Mouse (Mus musculus) heart, postnatal 14 days (tissue): ENCODE data around the gene Esp18. TPM values are rescaled to one million over a fixed set of nuclear protein-coding genes. Genes with fewer than 3 reads are reported as not detected.

Experiments
- DNase-seq, 2 experiments: peaks; one replicate each; pipeline ENCODE4 v3.0.0; 2021 to 2022
- intact Hi-C: fragments of 180-260 bp; cut with DNase I; formaldehyde crosslinking; loops from one replicate; pipeline ENCODE4 v1.15.1; 2025
- long read RNA-seq, 2 experiments: library from polyadenylated mRNA; stranded (forward); transcript quantifications; one replicate each; pipeline ENCODE4 v2.0.0; 2021
- microRNA-seq, 2 experiments: library from miRNA; unstranded; fragments of <30 nt; microRNA quantifications; one replicate each; pipeline ENCODE4 v1.2.0; 2021 to 2022
- total RNA-seq, 2 experiments: library from RNA; stranded (reverse); gene quantifications; 2 replicates each; pipeline ENCODE4 v1.2.3; 2021

Gene Esp18
- total RNA-seq = not detected
- long read RNA-seq, experiment 1 = 0 reads
- long read RNA-seq, experiment 2 = 0 reads

GRCm38 (mm10) chr17:39406059-39406458 is at the start of gene Esp18:
Esp18 (plus strand) TSS chr17:39406359.
- intact Hi-C loops = no loop called here
- DNase-seq = no peak

- no peak for DNase-seq
- intact Hi-C loops = no loop called here
Measured at GRCm38 (mm10) chr17:39363316-39363715, 42.8 kb upstream of the Esp18 start.

Small RNAs within 50 kb of the gene (microRNA-seq; reads per million reads assigned to microRNA genes)
- 0 reads per million in 2 experiments for gene Gm26429

Other genes starting within 250 kb of the Esp18 start
- not detected for gene Esp16, start 129.8 kb downstream of the Esp18 start, total RNA-seq
- gene Esp15, start 234.6 kb downstream of the Esp18 start, total RNA-seq = not detected